Mouse (Mus musculus) thymus, adult 2 months (tissue): ENCODE measurements around the gene Atg3. TPM values are rescaled to one million over a fixed set of nuclear protein-coding genes. Genes with fewer than 3 reads are reported as not detected.

Experiments used
- DNase-seq: peaks from one replicate; pipeline ENCODE4 v3.0.0; 2021
- H3K27ac ChIP-seq: fragments of 200-500 bp; 2 replicates; pipeline ENCODE4 v1.5.1; 2012; ENCODE audit warnings: low read length, control low read depth; ENCODE audit not compliant: control insufficient read depth, insufficient read depth
- H3K27me3 ChIP-seq: fragments of 200-500 bp; 2 replicates; pipeline ENCODE4 v1.6.1; 2012; ENCODE audit warnings: mild to moderate bottlenecking, low read length, moderate library complexity, mixed read lengths; ENCODE audit not compliant: control insufficient read depth, insufficient read depth
- H3K36me3 ChIP-seq: fragments of 200-500 bp; 2 replicates; pipeline ENCODE4 v1.6.1; 2012; ENCODE audit warnings: mild to moderate bottlenecking, low read length, moderate library complexity; ENCODE audit not compliant: control insufficient read depth, insufficient read depth
- H3K4me1 ChIP-seq: fragments of 200-500 bp; replicated peaks from 2 replicates; pipeline ENCODE4 v1.6.1; 2012; ENCODE audit warnings: low read length; ENCODE audit not compliant: control insufficient read depth, insufficient read depth
- H3K4me3 ChIP-seq: fragments of 200-500 bp; 2 replicates; pipeline ENCODE4 v1.5.1; 2012; ENCODE audit warnings: mild to moderate bottlenecking, low read length, control low read depth, moderate library complexity; ENCODE audit not compliant: control insufficient read depth, insufficient read depth
- CTCF ChIP-seq: fragments of 200-500 bp; IDR thresholded peaks from 2 replicates; pipeline ENCODE4 v1.5.1; 2012; ENCODE audit warnings: mild to moderate bottlenecking, control low read depth, low read length, moderate library complexity, borderline replicate concordance; ENCODE audit not compliant: control insufficient read depth, poor library complexity, insufficient read depth; ENCODE audit errors: extremely low read depth
- POLR2A ChIP-seq: fragments of 200-500 bp; IDR thresholded peaks from 2 replicates; pipeline ENCODE4 v1.6.1; 2012; ENCODE audit warnings: mild to moderate bottlenecking, low read length, control low read depth, moderate library complexity; ENCODE audit not compliant: control insufficient read depth, poor library complexity, insufficient read depth; ENCODE audit errors: extremely low read depth
- WGBS: fragments of 180-500 bp; shearing (Covaris S2); methylation state at CpG from one replicate; pipeline ENCODE4 v1.1.7; 2018; 5-methylcytosine and 5-hydroxymethylcytosine counted together
- polyA plus RNA-seq: library from polyadenylated mRNA; depleted of rRNA; stranded (reverse); fragments of >200 nt; gene quantifications from 2 replicates; pipeline ENCODE4 v1.2.3, GENCODE M21; 2012

The Atg3 gene
- polyA plus RNA-seq, 1 experiment: 25.8 TPM

GRCm38 (mm10) chr16:45201395-45201794, 42.8 kb downstream of the Atg3 start:
- Histone ChIP-seq H3K27ac (no peak overlapping the region), H3K4me3 (no peak overlapping the region), H3K4me1 (no peaks in the 10 kb centered on the region), H3K36me3 (no peaks in the 10 kb centered on the region), H3K27me3 (no peaks in the 10 kb centered on the region)
- 80% methylated on average over 2 of the region's 2 CpGs for WGBS
- no peak for DNase-seq
- TF ChIP-seq POLR2A (no peak), CTCF (no peak)

- no peaks in the 10 kb centered on the region for H3K36me3 ChIP-seq
- no peak overlapping the region for H3K4me3 ChIP-seq
- H3K27ac ChIP-seq: no peak overlapping the region
- no peak for DNase-seq
- WGBS: 37% methylated on average over 4 of the region's 4 CpGs
- H3K27me3 ChIP-seq: no peaks in the 10 kb centered on the region
- H3K4me1 ChIP-seq: no peaks in the 10 kb centered on the region
- TF ChIP-seq POLR2A (no peak), CTCF (no peak)
Observed at GRCm38 (mm10) chr16:45204438-45204837, 45.9 kb downstream of the Atg3 start.

GRCm38 (mm10) chr16:45204859-45205670, 46.5 kb downstream of the Atg3 start:
- TF ChIP-seq CTCF (no peak), POLR2A (no peak)
- H3K4me3 ChIP-seq: no peak overlapping the region
- 40% methylated on average over 12 of the region's 12 CpGs for WGBS
- no peaks in the 10 kb centered on the region for H3K27me3 ChIP-seq
- no peak for DNase-seq
- H3K27ac ChIP-seq: no peak overlapping the region
- H3K4me1 ChIP-seq: no peaks in the 10 kb centered on the region
- no peaks in the 10 kb centered on the region for H3K36me3 ChIP-seq

GRCm38 (mm10) chr16:45222016-45222415, 63.4 kb downstream of the Atg3 start:
- no peak overlapping the region for H3K4me3 ChIP-seq
- DNase-seq: no peak
- H3K4me1 ChIP-seq: peaks cover 12% of the 10 kb centered on the region
- H3K27ac ChIP-seq: no peak overlapping the region
- whole genome bisulfite sequencing: 92% methylated on average over 2 of the region's 2 CpGs
- no peaks in the 10 kb centered on the region for H3K36me3 ChIP-seq
- H3K27me3 ChIP-seq: no peaks in the 10 kb centered on the region
- TF ChIP-seq POLR2A: no peak
- no peak for TF ChIP-seq CTCF

GRCm38 (mm10) chr16:45222771-45223170, 64.2 kb downstream of the Atg3 start:
- peak overlapping the region; percentile 74 for H3K27ac ChIP-seq
- H3K4me3 ChIP-seq: no peak overlapping the region
- H3K4me1 ChIP-seq: peaks cover 12% of the 10 kb centered on the region
- no peaks in the 10 kb centered on the region for H3K36me3 ChIP-seq
- H3K27me3 ChIP-seq: no peaks in the 10 kb centered on the region
- WGBS: 8% methylated on average over 3 of the region's 3 CpGs
- no peak for TF ChIP-seq CTCF
- no peak for TF ChIP-seq POLR2A
- DNase-seq: peak; percentile 11

- peak; percentile 46 for DNase-seq
- Histone ChIP-seq H3K4me3 (peak within 1 kb of the TSS; percentile 13; the same call in 1 of the 2 replicates), H3K27ac (peak within 1 kb of the TSS; percentile 74), H3K27me3 (no peaks in the 10 kb centered on the region), H3K4me1 (peaks cover 12% of the 10 kb centered on the region), H3K36me3 (no peaks in the 10 kb centered on the region)
- TF ChIP-seq POLR2A (no peak), CTCF (no peak)
- WGBS: 3% methylated on average over 10 of the region's 10 CpGs
Observed at GRCm38 (mm10) chr16:45223648-45224388, 65.2 kb downstream of the Atg3 start, which contains the start of gene Btla. Gene Btla, plus strand, starts transcription at chr16:45224315.
